Comparison of ENCODE assay signal across 18 mouse cellular contexts in the genomic region with DNA sequence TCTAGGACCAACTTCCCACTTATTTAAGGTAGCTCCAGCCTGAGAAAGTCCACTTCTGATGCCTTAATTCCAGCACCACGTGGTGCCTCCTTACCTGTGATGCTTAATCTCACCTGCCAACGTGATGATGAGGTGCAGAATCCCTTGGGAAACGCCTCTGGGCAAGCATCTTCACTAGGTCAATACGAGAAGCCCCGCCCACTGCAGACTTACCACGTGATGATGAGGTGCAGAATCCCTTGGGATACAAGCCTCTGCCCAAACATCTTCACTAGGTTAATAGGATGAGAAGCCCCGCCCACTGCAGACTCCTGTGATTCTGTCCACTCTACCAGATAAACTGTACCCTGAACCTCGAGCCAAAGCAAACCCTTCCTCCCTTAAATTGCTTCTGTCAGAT. TPM values are rescaled to one million over a fixed set of nuclear protein-coding genes. Genes with fewer than 3 reads are reported as not detected.
"Had no signal": no experiment of that assay in that cellular context is flagged by ENCODE, and none has a peak within 500 bp of the region (broad histone marks: within the 10 kb centered on the region; RNA-seq: fewer than 3 reads in every experiment).

No protein-coding gene starts in this region.

- H3K27ac ChIP-seq: kidney, postnatal 0 days; liver, embryonic 13.5 days; midbrain, embryonic 13.5 days; neural tube, embryonic 13.5 days; stomach, embryonic 15.5 days had no signal

- H3K36me3 ChIP-seq: liver, embryonic 13.5 days; midbrain, embryonic 13.5 days; neural tube, embryonic 13.5 days; stomach, embryonic 15.5 days had no signal

- ATAC-seq: midbrain, embryonic 13.5 days; midbrain, embryonic 16.5 days had no signal

- H3K4me3 ChIP-seq: left cerebral cortex, adult 2 months; liver, embryonic 13.5 days; midbrain, embryonic 13.5 days; myocyte; neural tube, embryonic 13.5 days; stomach, embryonic 15.5 days had no signal

- H3K27me3 ChIP-seq: midbrain, embryonic 13.5 days; neural tube, embryonic 13.5 days; stomach, embryonic 15.5 days had no signal

- H3K4me2 ChIP-seq: liver, embryonic 13.5 days; midbrain, embryonic 13.5 days; neural tube, embryonic 13.5 days; stomach, embryonic 15.5 days had no signal

- H3K4me1 ChIP-seq: midbrain, embryonic 13.5 days; neural tube, embryonic 13.5 days; stomach, embryonic 15.5 days had no signal

- H3K9me3 ChIP-seq: liver, embryonic 13.5 days; midbrain, embryonic 13.5 days; neural tube, embryonic 13.5 days; stomach, embryonic 15.5 days had no signal

- DNase-seq: kidney, adult 18-20 months; kidney, adult 9 months; layer of hippocampus, postnatal 36 days; liver, embryonic 13.5 days; lung, adult 2 months; lung, postnatal 14 days; lung, postnatal 4 days; right cerebral cortex, postnatal 25 days; spleen, adult 18-20 months; thymus, postnatal 25 days had no signal

- H3K9ac ChIP-seq: liver, embryonic 13.5 days; midbrain, embryonic 13.5 days; neural tube, embryonic 13.5 days; stomach, embryonic 15.5 days had no signal

RNA-seq across cellular contexts. Expression of a gene that starts 43.6 kb away (rescaled TPM):
- polyA plus RNA-seq: liver, adult 2 months had no signal
